Mouse (Mus musculus): ENCODE measurements at regions not wholly inside any gene's neighbourhood (a gene's known extent, or its start where the extent isn't known, plus 50 kb on each side); places are given as distances from the start of the nearest gene placed in this dataset.

DNA sequence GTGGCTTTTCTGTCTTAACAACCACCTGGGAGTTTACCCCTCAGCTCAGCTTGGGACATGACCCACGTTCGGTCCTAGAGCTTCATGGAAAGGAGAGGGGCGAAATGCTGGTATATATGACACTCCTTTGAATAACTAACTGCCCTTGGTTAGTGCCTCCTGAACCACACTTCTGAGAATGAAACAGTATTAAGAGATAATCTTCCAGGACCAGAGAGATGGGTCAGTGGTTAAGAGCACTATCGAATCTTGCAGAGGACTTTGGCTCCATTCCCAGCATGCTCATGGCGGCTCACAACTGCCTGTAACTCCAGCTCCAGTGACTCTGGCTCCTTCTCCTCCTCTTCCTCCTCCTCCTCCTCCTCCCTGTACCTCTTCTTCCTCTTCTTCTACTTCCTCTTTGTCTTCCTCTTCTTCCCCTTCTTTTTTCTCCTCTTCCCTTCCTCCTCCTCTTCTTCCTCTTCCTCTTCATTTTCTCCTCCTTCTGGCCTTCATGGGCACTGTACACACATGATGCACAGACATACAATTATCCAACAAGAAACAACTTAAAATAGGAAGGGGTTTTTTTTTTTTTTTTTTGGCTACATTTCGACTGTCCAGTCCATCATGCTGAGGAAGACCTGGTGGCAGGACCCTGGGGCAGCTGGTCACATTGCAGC is 71.0 kb upstream of the Ctnnb1 start:
- Histone ChIP-seq H3K9ac (ENCODE audit: low read length) (no peak overlapping the region), H3K4me1 (ENCODE audit: control insufficient read depth, insufficient read depth, low read length) (no peaks in the 10 kb centered on the region), H3K4me3 (replicated peaks; ENCODE audit: low read length) (no peak overlapping the region), H3K36me3 (ENCODE audit: control insufficient read depth, insufficient read depth, low read length) (no peaks in the 10 kb centered on the region), H3K4me2 (ENCODE audit: low read depth, low read length) (no peak overlapping the region), H3K9me3 (replicated peaks; ENCODE audit: control insufficient read depth, low read length) (no peaks in the 10 kb centered on the region), H3K27me3 (ENCODE audit: control insufficient read depth, insufficient read depth, low read length) (no peaks in the 10 kb centered on the region), H3K27ac (ENCODE audit: low read length) (no peak overlapping the region)
- ATAC-seq (ENCODE audit: insufficient read depth, low FRiP score) = no peak
- WGBS = 81% methylated on average over 6 of the region's 6 CpGs

DNA sequence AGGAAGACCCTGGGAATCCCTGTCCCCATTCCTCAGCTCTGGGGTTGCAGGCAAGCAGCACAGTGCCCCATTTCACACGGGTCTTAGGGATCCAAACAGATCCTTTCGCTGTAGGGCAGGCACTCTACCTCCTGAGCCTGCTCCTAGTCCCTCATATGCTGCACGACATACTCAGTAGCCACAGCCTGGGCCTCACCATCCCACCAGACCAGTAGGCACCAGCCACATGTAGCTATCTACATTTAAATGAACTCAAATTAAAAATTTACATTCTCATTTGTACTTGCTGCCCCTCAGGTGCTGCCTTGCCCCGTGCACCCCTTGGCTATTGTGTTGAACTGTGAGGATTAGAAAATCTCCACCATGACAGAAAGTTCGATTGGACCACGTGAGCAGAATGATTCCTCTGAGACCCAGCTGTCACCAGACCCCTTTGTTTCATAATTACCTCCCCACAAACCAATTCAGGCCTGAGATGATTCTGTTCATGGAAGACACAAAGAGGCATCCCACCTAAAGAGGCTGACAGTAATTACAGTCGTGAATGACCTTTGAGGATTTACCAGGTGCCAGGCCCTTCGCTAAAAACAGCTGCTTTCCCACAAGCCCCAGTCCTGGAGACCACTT is 67.9 kb upstream of the Ctnnb1 start:
- H3K27me3 ChIP-seq (ENCODE audit: control insufficient read depth, insufficient read depth, low read length) = no peaks in the 10 kb centered on the region
- no peak overlapping the region for H3K4me3 ChIP-seq (replicated peaks; ENCODE audit: low read length)
- 73% methylated on average over 8 of the region's 8 CpGs for WGBS
- H3K27ac ChIP-seq (ENCODE audit: low read length) = no peak overlapping the region
- no peak overlapping the region for H3K9ac ChIP-seq (ENCODE audit: low read length)
- H3K36me3 ChIP-seq (ENCODE audit: control insufficient read depth, insufficient read depth, low read length) = no peaks in the 10 kb centered on the region
- no peaks in the 10 kb centered on the region for H3K9me3 ChIP-seq (replicated peaks; ENCODE audit: control insufficient read depth, low read length)
- no peaks in the 10 kb centered on the region for H3K4me1 ChIP-seq (ENCODE audit: control insufficient read depth, insufficient read depth, low read length)
- no peak overlapping the region for H3K4me2 ChIP-seq (ENCODE audit: low read depth, low read length)
- ATAC-seq (ENCODE audit: insufficient read depth, low FRiP score) = no peak

DNA sequence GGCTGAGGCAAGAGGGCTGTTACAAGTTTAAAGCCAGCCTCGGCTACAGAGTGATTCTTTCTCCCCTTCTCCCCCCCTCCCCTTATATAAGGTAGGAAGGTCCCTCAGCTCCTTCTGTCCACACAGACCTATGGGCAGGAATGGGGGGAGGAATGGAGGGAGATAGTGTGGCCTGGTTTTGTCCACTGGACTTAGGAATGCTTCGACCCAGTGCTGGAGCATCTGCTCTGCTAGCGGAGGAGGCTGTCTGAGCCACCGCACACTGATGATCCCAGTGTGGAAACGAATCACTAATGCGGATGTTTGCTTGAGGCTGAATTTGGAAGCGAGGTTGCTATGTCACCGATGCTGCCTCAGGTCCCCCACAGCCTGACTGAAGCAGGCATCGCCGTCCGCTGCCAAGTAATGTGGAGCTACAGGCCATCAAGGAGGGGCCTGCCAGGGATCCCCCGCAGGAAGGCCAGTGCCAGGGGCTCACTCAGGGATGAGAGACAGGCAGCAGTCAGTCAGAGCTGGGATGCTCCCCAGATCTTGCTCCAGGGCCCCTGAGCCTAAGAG is 67.1 kb upstream of the Ctnnb1 start:
- WGBS = 70% methylated on average over 12 of the region's 12 CpGs

DNA sequence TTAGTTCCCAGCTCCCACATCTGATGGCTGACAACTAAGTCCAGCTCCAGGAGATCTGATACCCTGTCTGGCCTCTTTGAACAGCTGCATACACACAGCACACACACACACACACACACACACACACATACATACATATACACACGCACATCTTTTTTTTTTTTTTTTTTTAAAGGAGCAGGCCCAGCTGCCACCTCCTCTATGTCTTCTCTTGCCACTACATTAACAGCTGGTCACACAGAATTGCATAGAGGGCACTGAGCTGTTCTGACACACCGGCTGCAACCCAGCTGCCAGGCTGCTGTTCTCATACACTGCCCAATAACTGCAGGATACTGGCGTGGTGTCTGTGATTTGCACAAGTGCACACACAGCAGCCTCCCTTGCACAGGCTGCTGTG is 64.6 kb upstream of the Ctnnb1 start:
- WGBS = 70% methylated on average over 3 of the region's 3 CpGs
- H3K9ac ChIP-seq (ENCODE audit: low read length) = no peak overlapping the region
- H3K4me1 ChIP-seq (ENCODE audit: control insufficient read depth, insufficient read depth, low read length) = peaks cover 4% of the 10 kb centered on the region; the same call in 1 of the 2 replicates
- no peaks in the 10 kb centered on the region for H3K36me3 ChIP-seq (ENCODE audit: control insufficient read depth, insufficient read depth, low read length)
- H3K27me3 ChIP-seq (ENCODE audit: control insufficient read depth, insufficient read depth, low read length) = no peaks in the 10 kb centered on the region
- no peak overlapping the region for H3K27ac ChIP-seq (ENCODE audit: low read length)
- no peak overlapping the region for H3K4me2 ChIP-seq (ENCODE audit: low read depth, low read length)
- no peak for ATAC-seq (ENCODE audit: insufficient read depth, low FRiP score)
- no peak overlapping the region for H3K4me3 ChIP-seq (replicated peaks; ENCODE audit: low read length)
- H3K9me3 ChIP-seq (replicated peaks; ENCODE audit: control insufficient read depth, low read length) = no peaks in the 10 kb centered on the region

More for the DNA sequence above, 67.1 kb upstream of the Ctnnb1 start:
- Histone ChIP-seq H3K27ac (ENCODE audit: low read length) (no peak overlapping the region), H3K36me3 (ENCODE audit: control insufficient read depth, insufficient read depth, low read length) (no peaks in the 10 kb centered on the region), H3K27me3 (ENCODE audit: control insufficient read depth, insufficient read depth, low read length) (no peaks in the 10 kb centered on the region), H3K4me2 (ENCODE audit: low read depth, low read length) (no peak overlapping the region), H3K4me3 (replicated peaks; ENCODE audit: low read length) (no peak overlapping the region), H3K9ac (ENCODE audit: low read length) (no peak overlapping the region), H3K9me3 (replicated peaks; ENCODE audit: control insufficient read depth, low read length) (no peaks in the 10 kb centered on the region), H3K4me1 (ENCODE audit: control insufficient read depth, insufficient read depth, low read length) (no peaks in the 10 kb centered on the region)
- ATAC-seq (ENCODE audit: insufficient read depth, low FRiP score) = no peak

DNA sequence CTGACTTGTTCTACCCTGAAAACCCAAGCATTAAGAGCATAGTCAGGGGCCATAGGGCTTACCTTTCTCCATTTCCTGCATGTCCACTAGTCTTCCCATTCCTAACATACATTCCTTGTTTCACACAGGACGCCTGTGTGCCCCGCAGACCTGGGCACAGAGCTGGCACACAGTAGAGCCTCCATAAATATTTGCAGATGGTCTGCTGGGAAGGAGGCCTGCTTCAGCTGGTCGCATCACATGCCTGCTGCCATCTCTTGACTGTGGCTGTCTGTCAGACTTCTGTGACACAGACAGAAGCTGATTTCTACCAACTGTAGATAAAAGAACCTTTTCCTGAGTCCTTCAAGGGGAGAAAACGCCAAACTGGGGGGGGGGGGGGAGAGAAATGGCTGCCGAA is 62.8 kb upstream of the Ctnnb1 start:
- peaks cover 14% of the 10 kb centered on the region for H3K4me1 ChIP-seq (ENCODE audit: control insufficient read depth, insufficient read depth, low read length)
- H3K9me3 ChIP-seq (replicated peaks; ENCODE audit: control insufficient read depth, low read length) = no peaks in the 10 kb centered on the region
- 46% methylated on average over 5 of the region's 5 CpGs for WGBS
- no peak overlapping the region for H3K4me2 ChIP-seq (ENCODE audit: low read depth, low read length)
- H3K4me3 ChIP-seq (replicated peaks; ENCODE audit: low read length) = no peak overlapping the region
- H3K27me3 ChIP-seq (ENCODE audit: control insufficient read depth, insufficient read depth, low read length) = no peaks in the 10 kb centered on the region
- H3K27ac ChIP-seq (ENCODE audit: low read length) = no peak overlapping the region
- no peak overlapping the region for H3K9ac ChIP-seq (ENCODE audit: low read length)
- ATAC-seq (ENCODE audit: insufficient read depth, low FRiP score) = no peak
- H3K36me3 ChIP-seq (ENCODE audit: control insufficient read depth, insufficient read depth, low read length) = no peaks in the 10 kb centered on the region

DNA sequence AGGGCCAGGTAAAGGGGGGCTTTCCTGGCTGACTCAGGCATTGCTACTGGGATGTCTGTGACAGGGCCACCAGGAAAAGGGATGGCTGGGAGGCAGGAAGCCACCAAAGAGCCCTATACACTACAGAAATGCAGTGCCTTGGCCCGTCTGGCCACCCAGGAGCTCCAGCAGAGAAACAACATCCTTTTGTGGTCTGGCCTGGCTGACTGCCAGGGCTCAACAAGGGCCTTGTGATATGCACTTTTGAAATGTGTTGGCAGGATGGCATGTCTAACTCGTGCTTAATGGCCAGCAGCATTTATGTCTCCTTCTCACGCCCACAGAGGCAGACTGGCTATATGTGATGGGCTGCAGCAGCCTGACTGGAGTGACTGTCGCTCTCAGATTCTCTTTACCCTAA is 62.3 kb upstream of the Ctnnb1 start:
- Histone ChIP-seq H3K9ac (ENCODE audit: low read length) (no peak overlapping the region), H3K36me3 (ENCODE audit: control insufficient read depth, insufficient read depth, low read length) (no peaks in the 10 kb centered on the region), H3K4me1 (ENCODE audit: control insufficient read depth, insufficient read depth, low read length) (peaks cover 14% of the 10 kb centered on the region), H3K27ac (ENCODE audit: low read length) (0 out of 2 replicates have a peak overlapping the region, but pooled peaks have one; percentile 3), H3K4me3 (replicated peaks; ENCODE audit: low read length) (no peak overlapping the region), H3K4me2 (ENCODE audit: low read depth, low read length) (no peak overlapping the region), H3K9me3 (replicated peaks; ENCODE audit: control insufficient read depth, low read length) (no peaks in the 10 kb centered on the region), H3K27me3 (ENCODE audit: control insufficient read depth, insufficient read depth, low read length) (no peaks in the 10 kb centered on the region)
- ATAC-seq (ENCODE audit: insufficient read depth, low FRiP score) = peak; percentile 44; the same call in 1 of the 2 replicates
- 28% methylated on average over 4 of the region's 4 CpGs for WGBS

DNA sequence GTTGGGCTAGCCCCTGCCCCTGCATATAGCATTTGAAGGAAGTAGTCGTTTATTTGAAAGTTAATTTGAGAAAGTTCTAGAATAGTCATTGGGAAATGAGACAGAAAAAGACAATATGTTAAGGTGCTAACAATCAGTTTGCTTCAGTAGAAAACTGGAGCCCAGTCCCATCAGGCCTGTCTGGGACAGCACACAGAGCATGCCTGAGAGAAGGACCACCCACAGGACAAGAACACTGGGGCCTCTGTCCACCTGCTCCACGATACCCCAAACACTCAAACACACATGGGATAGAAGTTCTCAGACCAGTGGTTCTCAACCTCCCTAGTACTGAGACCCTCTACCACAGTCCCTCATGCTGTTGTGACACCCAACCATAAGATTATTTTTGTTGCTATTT is 61.2 kb upstream of the Ctnnb1 start:
- no peak overlapping the region for H3K9ac ChIP-seq (ENCODE audit: low read length)
- H3K36me3 ChIP-seq (ENCODE audit: control insufficient read depth, insufficient read depth, low read length) = no peaks in the 10 kb centered on the region
- no peak overlapping the region for H3K27ac ChIP-seq (ENCODE audit: low read length)
- H3K9me3 ChIP-seq (replicated peaks; ENCODE audit: control insufficient read depth, low read length) = no peaks in the 10 kb centered on the region
- WGBS = 77% methylated on average over 2 of the region's 2 CpGs
- H3K4me3 ChIP-seq (replicated peaks; ENCODE audit: low read length) = no peak overlapping the region
- H3K4me2 ChIP-seq (ENCODE audit: low read depth, low read length) = no peak overlapping the region
- peaks cover 14% of the 10 kb centered on the region for H3K4me1 ChIP-seq (ENCODE audit: control insufficient read depth, insufficient read depth, low read length)
- no peak for ATAC-seq (ENCODE audit: insufficient read depth, low FRiP score)
- H3K27me3 ChIP-seq (ENCODE audit: control insufficient read depth, insufficient read depth, low read length) = no peaks in the 10 kb centered on the region

DNA sequence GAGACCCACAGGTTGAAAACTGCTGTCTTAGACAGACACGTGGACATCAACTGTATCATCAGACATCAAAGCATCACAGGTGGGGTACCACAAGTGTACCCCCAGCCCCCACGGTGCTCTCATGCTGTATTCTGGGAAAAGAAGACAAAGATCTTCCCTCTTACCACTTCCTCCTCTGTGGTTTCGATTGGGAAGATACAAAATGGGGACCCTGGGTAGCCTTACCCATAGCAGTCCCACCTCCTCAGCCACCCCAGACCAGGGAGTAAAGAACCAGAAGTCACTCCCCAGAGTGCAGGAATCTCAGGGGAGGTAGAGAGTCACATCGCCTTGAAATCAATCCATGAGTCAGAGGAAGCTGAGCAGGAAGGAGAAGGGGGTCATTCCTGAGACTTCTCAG is 60.7 kb upstream of the Ctnnb1 start:
- no peaks in the 10 kb centered on the region for H3K9me3 ChIP-seq (replicated peaks; ENCODE audit: control insufficient read depth, low read length)
- 68% methylated on average over 4 of the region's 4 CpGs for WGBS

DNA sequence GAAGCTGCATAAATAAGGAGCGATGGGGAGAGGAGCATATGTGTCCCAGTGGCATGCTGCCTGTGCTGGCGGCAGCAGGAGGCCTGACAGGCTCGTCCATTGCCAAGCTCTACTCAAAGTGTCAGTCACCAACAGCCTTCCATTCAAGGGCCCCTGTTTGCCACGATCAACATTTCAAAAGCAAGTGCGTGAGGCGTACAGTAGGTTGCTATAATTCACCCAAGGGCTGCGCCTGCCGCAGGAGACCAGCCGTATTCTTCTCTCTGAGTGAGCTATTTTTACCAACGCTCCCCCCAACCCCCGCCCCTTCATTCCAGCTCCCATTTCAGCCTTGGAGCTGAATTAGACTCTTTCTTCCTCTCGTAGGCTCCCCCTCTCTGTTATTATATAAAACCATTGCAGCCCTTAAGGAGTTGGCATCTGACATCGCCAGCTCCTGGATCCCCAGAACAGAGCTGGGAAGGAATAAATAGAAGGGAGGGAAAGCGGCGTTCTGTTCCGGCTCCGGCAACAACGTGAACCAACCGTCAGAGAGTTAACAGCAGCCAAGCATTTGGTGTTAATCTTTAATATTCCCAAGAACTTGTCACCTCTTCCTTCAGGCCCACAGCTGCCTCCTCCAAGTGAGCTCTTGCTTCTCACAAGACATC is 59.5 kb upstream of the Ctnnb1 start:
- no peaks in the 10 kb centered on the region for H3K9me3 ChIP-seq (replicated peaks; ENCODE audit: control insufficient read depth, low read length)
- 28% methylated on average over 19 of the region's 19 CpGs for WGBS
- H3K36me3 ChIP-seq (ENCODE audit: control insufficient read depth, insufficient read depth, low read length) = no peaks in the 10 kb centered on the region
- H3K4me2 ChIP-seq (ENCODE audit: low read depth, low read length) = peak overlapping the region; percentile 44
- no peaks in the 10 kb centered on the region for H3K27me3 ChIP-seq (ENCODE audit: control insufficient read depth, insufficient read depth, low read length)
- H3K4me3 ChIP-seq (replicated peaks; ENCODE audit: low read length) = no peak overlapping the region
- H3K4me1 ChIP-seq (ENCODE audit: control insufficient read depth, insufficient read depth, low read length) = peaks cover 14% of the 10 kb centered on the region
- peak overlapping the region; percentile 52 for H3K9ac ChIP-seq (ENCODE audit: low read length)
- H3K27ac ChIP-seq (ENCODE audit: low read length) = peak overlapping the region; percentile 65
- peak; percentile 33; the same call in 1 of the 2 replicates for ATAC-seq (ENCODE audit: insufficient read depth, low FRiP score)

More for the DNA sequence above, 60.7 kb upstream of the Ctnnb1 start:
- Histone ChIP-seq H3K27me3 (ENCODE audit: control insufficient read depth, insufficient read depth, low read length) (no peaks in the 10 kb centered on the region), H3K27ac (ENCODE audit: low read length) (no peak overlapping the region), H3K4me1 (ENCODE audit: control insufficient read depth, insufficient read depth, low read length) (peaks cover 14% of the 10 kb centered on the region), H3K36me3 (ENCODE audit: control insufficient read depth, insufficient read depth, low read length) (no peaks in the 10 kb centered on the region), H3K9ac (ENCODE audit: low read length) (no peak overlapping the region), H3K4me3 (replicated peaks; ENCODE audit: low read length) (no peak overlapping the region), H3K4me2 (ENCODE audit: low read depth, low read length) (no peak overlapping the region)
- ATAC-seq (ENCODE audit: insufficient read depth, low FRiP score) = no peak
